Mouse (Mus musculus) kidney, postnatal 36 days (tissue): ENCODE results near the gene Tyrp1.

ENCODE experiments used
- DNase-seq, 2 experiments: peaks; one replicate each; pipeline ENCODE4 v3.0.0; 2021 to 2022; ENCODE audit warnings: mixed read lengths in 2 of 2

Tyrp1 gene

DNA sequence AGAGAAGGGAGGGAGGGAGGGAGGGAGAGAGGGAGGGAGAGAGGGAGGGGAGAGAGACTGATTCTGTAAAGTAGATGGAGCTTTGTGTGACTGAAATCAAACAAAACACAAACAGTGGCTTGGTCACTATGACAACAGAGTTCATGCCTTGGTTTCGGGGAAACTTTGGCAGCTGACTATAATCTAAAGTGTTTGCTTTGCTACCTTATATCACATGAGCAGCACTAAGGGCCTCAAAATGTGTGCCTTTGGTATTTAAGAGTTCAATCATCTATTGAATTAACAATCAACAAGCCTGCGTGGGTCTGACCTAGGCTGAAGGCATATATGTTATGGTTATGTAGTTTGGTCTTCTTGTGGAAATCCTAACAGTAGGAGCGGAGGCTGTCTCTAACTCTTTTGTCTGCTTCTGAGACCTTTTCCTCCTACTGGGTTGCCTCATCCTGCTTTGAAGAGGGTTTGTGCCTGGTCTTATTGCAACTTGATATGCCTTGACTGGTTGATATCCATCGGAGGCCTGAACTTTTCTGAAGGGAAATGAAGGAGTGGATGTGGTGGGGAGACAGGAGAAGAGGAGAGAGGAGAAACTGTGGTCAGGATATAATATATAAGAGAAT is 61.5 kb downstream of the Tyrp1 start:
- no peak for DNase-seq
